Mouse (Mus musculus) bone marrow macrophage, adult 2 months (primary cell): ENCODE data around the gene Gsdma2. TPM values are rescaled to one million over a fixed set of nuclear protein-coding genes. Genes with fewer than 3 reads are reported as not detected.
"Not testable (repeated sequence)": the region's sequence is repeated elsewhere in the genome, so short reads cannot be mapped to it uniquely, and the experiment has no call there.

ENCODE experiments used
- H3K27ac ChIP-seq: 2 replicates; pipeline ENCODE4 v1.5.1; 2012; ENCODE audit warnings: low read depth, low read length; ENCODE audit not compliant: insufficient read depth
- H3K4me1 ChIP-seq: 2 replicates; pipeline ENCODE4 v1.6.1; 2012; ENCODE audit warnings: low read length; ENCODE audit not compliant: control insufficient read depth, insufficient read depth
- H3K4me3 ChIP-seq: 2 replicates; pipeline ENCODE4 v1.5.1; 2012; ENCODE audit warnings: mild to moderate bottlenecking, low read length, moderate library complexity; ENCODE audit not compliant: insufficient read depth
- CTCF ChIP-seq: IDR thresholded peaks from 2 replicates; pipeline ENCODE4 v1.5.1; 2012; ENCODE audit warnings: low read depth, mild to moderate bottlenecking, low read length, moderate library complexity
- POLR2A ChIP-seq: IDR thresholded peaks from 2 replicates; pipeline ENCODE4 v1.6.1; 2012; ENCODE audit warnings: mild to moderate bottlenecking, low read depth, low read length, borderline replicate concordance
- polyA plus RNA-seq: library from polyadenylated mRNA; stranded (reverse); fragments of >200 nt; gene quantifications from 2 replicates; pipeline ENCODE4 v1.2.4, GENCODE M21; 2012; ENCODE audit not compliant: missing spikeins, insufficient read depth, insufficient read length

Gene Gsdma2
- polyA plus RNA-seq, 1 experiment = not detected

GRCm38 (mm10) chr11:98625611-98626410 lies 20.7 kb upstream of the Gsdma2 start, which contains the start of the genes Gm12355 and Gsdma3:
Gm12355 (minus strand) TSS chr11:98625661.
Gsdma3 (plus strand) TSS chr11:98626360.
- TF ChIP-seq POLR2A (no peak), CTCF (no peak)
- Histone ChIP-seq H3K4me3 (no peak within 1 kb of the TSS), H3K4me1 (no peaks in the 10 kb centered on the region), H3K27ac (no peak within 1 kb of the TSS)

- Histone ChIP-seq H3K27ac (no peak overlapping the region), H3K4me1 (no peaks in the 10 kb centered on the region)
- TF ChIP-seq CTCF (no peak), POLR2A (no peak)
These were observed 17.9 kb upstream of the Gsdma2 start for GRCm38 (mm10) chr11:98628706-98629105.

GRCm38 (mm10) chr11:98630646-98631045 lies 15.9 kb upstream of the Gsdma2 start:
- Histone ChIP-seq H3K4me3 (no peak overlapping the region), H3K4me1 (no peaks in the 10 kb centered on the region), H3K27ac (no peak overlapping the region)
- TF ChIP-seq CTCF = no peak
- TF ChIP-seq POLR2A = no peak

More at GRCm38 (mm10) chr11:98628706-98629105, 17.9 kb upstream of the Gsdma2 start:
- H3K4me3 ChIP-seq = no peak overlapping the region

- H3K4me1 ChIP-seq, H3K4me3 ChIP-seq, H3K27ac ChIP-seq: not testable (repeated sequence)
- TF ChIP-seq CTCF = peak; percentile 50; the same call in 1 of the 2 replicates
These were observed 11.1 kb upstream of the Gsdma2 start for GRCm38 (mm10) chr11:98635312-98635970.

DNA sequence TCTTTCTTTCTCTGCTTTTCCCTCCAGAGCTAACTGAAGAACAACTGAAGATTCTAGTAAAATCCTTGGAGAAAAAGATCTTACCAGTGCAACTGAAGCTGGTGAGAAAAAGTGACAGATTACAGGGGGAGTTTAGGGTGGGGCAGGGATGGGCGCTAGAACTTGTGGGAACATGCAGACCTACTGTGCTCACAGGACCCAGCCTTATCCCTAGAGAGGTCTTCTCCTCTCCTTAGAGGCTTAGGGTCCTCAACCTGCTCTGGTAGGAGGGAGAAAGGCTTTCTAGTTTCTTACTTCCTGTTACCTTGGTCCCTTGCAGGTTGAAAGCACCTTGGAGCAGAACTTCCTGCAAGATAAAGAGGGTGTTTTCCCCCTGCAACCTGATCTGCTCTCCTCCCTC lies 9.1 kb upstream of the Gsdma2 start:
- TF ChIP-seq POLR2A (no peak), CTCF (no peak)

DNA sequence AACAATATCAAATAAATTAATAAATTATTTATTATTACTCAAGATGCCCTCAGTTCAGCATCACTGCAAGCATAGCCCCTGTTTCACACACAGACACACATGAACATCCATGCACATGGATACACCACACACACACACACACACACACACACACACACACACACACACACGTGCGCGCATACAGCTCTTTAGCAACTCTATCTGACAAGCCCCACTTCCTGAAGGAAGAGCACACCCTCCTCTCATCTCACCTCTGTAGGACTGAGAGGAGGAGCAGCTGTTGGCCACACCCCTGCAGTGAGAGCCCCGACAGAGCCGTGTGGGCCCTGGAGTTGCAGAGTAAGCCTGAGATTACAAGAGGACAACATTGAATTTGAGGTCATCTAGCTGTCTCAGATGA lies 6.5 kb upstream of the Gsdma2 start:
- TF ChIP-seq CTCF = no peak
- no peak for TF ChIP-seq POLR2A
- Histone ChIP-seq H3K4me3 (no peak overlapping the region), H3K27ac (no peak overlapping the region), H3K4me1 (no peaks in the 10 kb centered on the region)

More for the DNA sequence above, 9.1 kb upstream of the Gsdma2 start:
- Histone ChIP-seq H3K27ac (no peak overlapping the region), H3K4me1 (no peaks in the 10 kb centered on the region), H3K4me3 (no peak overlapping the region)

DNA sequence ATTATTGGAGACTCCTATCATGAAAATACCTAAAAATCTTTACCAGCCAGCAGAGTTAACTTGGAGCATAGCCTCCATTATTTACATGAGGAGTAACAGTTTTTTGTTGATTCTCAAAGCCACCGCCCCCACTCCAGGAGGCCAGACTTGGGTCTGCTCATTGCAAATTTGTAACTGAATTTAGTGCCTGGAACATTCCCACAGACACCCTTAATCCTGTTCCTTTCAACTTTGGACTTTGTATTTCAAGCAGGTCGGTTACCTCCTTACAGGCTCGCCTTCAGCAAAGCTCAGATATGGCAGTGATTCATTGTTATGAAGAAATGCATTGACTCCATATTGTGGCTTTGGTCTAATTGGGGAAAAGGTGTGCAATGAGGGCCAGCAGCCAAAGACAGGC lies 1.8 kb upstream of the Gsdma2 start:
- Histone ChIP-seq H3K4me1 (no peaks in the 10 kb centered on the region), H3K4me3 (no peak overlapping the region), H3K27ac (no peak overlapping the region)
- TF ChIP-seq CTCF = no peak
- TF ChIP-seq POLR2A = no peak

- TF ChIP-seq POLR2A (no peak), CTCF (no peak)
- Histone ChIP-seq H3K27ac (no peak overlapping the region), H3K4me1 (no peaks in the 10 kb centered on the region), H3K4me3 (no peak overlapping the region)
These were observed 613 bp upstream of the Gsdma2 start for GRCm38 (mm10) chr11:98645946-98646345.

- not testable (repeated sequence) for H3K4me1 ChIP-seq, H3K27ac ChIP-seq, H3K4me3 ChIP-seq
- TF ChIP-seq CTCF = peak; percentile 84
These were observed 8.5 kb downstream of the Gsdma2 start for GRCm38 (mm10) chr11:98655076-98655475.

DNA sequence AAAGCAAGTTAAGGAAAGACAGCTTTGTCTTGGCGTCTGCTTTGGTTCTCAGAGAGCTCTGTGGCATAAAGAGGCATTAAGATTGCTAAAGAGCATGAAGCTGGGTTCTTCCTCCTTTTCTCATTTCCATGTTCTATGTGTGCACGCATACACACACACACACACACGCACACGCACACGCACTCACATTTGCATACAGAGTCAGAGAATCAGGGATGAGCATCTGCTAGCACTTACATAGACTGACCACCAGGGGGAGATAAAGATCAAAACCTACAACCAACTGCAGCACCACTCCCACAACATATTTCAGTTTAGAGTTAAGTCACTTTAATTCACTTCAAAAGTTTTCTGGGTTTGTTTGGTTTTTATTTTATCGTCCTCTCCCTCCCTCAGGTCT lies 14.0 kb downstream of the Gsdma2 start:
- Histone ChIP-seq H3K27ac (peak overlapping the region; percentile 48), H3K4me3 (peak overlapping the region; percentile 16; the same call in 1 of the 2 replicates), H3K4me1 (peaks cover 10% of the 10 kb centered on the region)
- TF ChIP-seq CTCF = no peak
- TF ChIP-seq POLR2A = no peak
